Mouse (Mus musculus) liver, adult 2 months (tissue): ENCODE data around the gene Adk. TPM values are rescaled to one million over a fixed set of nuclear protein-coding genes. Genes with fewer than 3 reads are reported as not detected.

Experiments
- DNase-seq: peaks from one replicate; pipeline ENCODE4 v3.0.0-alpha.2; 2011; ENCODE audit warnings: low read depth, low spot score; ENCODE audit errors: extremely low read depth
- H3K27ac ChIP-seq: fragments of 200-500 bp; replicated peaks from 2 replicates; pipeline ENCODE4 v1.5.1; 2012; ENCODE audit warnings: low read depth, mild to moderate bottlenecking, control low read depth, inconsistent platforms, low read length; ENCODE audit not compliant: insufficient read depth
- H3K27me3 ChIP-seq: fragments of 200-500 bp; 2 replicates; pipeline ENCODE4 v1.6.1; 2012; ENCODE audit warnings: mild to moderate bottlenecking, moderate library complexity, low read length, inconsistent platforms; ENCODE audit not compliant: control insufficient read depth, insufficient read depth
- H3K36me3 ChIP-seq: fragments of 200-500 bp; 2 replicates; pipeline ENCODE4 v1.6.1; 2012; ENCODE audit warnings: low read length, inconsistent platforms; ENCODE audit not compliant: control insufficient read depth, insufficient read depth
- H3K4me1 ChIP-seq: fragments of 200-500 bp; 2 replicates; pipeline ENCODE4 v1.6.1; 2011; ENCODE audit warnings: low read length; ENCODE audit not compliant: control insufficient read depth, insufficient read depth
- H3K4me3 ChIP-seq: fragments of 200-500 bp; 2 replicates; pipeline ENCODE4 v1.5.1; 2011; ENCODE audit warnings: low read depth, mild to moderate bottlenecking, control low read depth, low read length, moderate library complexity; ENCODE audit not compliant: insufficient read depth
- H3K79me2 ChIP-seq: fragments of 200-500 bp; 2 replicates; pipeline ENCODE4 v1.6.1; 2012; ENCODE audit warnings: inconsistent platforms, mild to moderate bottlenecking, low read length, moderate library complexity; ENCODE audit not compliant: control insufficient read depth, insufficient read depth
- H3K9ac ChIP-seq: fragments of 200-500 bp; 2 replicates; pipeline ENCODE4 v1.6.1; 2012; ENCODE audit warnings: low read depth, mild to moderate bottlenecking, control low read depth, inconsistent platforms, low read length
- CTCF ChIP-seq: fragments of 200-500 bp; IDR thresholded peaks from 2 replicates; pipeline ENCODE4 v1.5.1; 2011; ENCODE audit warnings: low read depth, low read length, control low read depth
- POLR2A ChIP-seq: fragments of 200-500 bp; IDR thresholded peaks from 2 replicates; pipeline ENCODE4 v1.6.1; 2011; ENCODE audit warnings: low read length, control low read depth; ENCODE audit not compliant: insufficient read depth; ENCODE audit errors: extremely low read depth
- WGBS: fragments of 180-500 bp; shearing (Covaris S2); methylation state at CpG from one replicate; pipeline ENCODE4 v1.1.7; 2018; 5-methylcytosine and 5-hydroxymethylcytosine counted together
- polyA plus RNA-seq: library from polyadenylated mRNA; depleted of rRNA; stranded (reverse); fragments of >200 nt; gene quantifications from 2 replicates; pipeline ENCODE4 v1.2.3, GENCODE M21; 2012
- total RNA-seq: library from RNA; depleted of rRNA; stranded (reverse); fragments of >200 nt; gene quantifications from 2 replicates; pipeline ENCODE4 v1.2.3, GENCODE M21; 2014

The Adk gene
- total and polyA plus RNA-seq, 2 experiments: 231 to 924 TPM

DNA sequence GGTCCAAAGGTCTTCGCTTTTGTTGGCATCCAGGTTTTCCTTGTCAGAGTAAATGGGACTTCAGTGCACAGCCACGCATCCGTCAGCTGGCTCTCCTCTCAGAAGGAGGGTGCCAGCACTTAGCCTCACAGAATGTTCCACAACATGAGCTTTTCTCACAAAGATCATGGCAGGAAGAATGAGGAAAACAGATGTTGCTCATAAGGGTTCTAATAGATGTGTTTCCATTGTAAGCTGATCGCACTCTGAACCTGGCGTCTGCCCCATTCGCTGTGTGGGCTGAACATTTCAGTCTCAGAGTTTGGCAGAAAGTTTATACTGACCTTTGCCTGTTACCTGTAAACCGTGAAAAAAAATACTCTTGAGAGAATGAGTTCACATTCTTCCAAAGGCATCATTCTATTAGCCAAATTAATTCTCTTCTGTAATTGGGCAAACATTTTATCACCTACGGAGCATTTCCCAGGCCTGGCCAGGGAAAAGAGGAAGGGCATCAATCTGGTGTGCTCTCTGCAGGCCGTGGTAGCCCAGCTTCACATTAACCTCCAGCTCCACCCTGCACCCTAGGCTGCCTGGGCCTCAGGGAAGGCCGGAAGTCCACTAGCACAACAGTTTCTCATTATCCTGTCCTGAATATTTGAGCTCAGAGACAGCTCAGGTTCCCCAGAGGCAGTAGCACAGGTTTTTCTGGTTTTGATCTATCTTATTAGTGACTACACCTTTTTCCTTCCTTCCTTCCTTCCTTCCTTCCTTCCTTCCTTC lies 389.6 kb downstream of the Adk start:
- Histone ChIP-seq H3K9ac (no peak overlapping the region), H3K4me1 (no peaks in the 10 kb centered on the region), H3K36me3 (peaks cover 40% of the 10 kb centered on the region), H3K27me3 (no peaks in the 10 kb centered on the region), H3K4me3 (no peak overlapping the region), H3K79me2 (no peaks in the 10 kb centered on the region), H3K27ac (no peak overlapping the region)
- TF ChIP-seq CTCF (no peak), POLR2A (no peak)
- peak; percentile 57 for DNase-seq
- WGBS: 59% methylated on average over 10 of the region's 10 CpGs

DNA sequence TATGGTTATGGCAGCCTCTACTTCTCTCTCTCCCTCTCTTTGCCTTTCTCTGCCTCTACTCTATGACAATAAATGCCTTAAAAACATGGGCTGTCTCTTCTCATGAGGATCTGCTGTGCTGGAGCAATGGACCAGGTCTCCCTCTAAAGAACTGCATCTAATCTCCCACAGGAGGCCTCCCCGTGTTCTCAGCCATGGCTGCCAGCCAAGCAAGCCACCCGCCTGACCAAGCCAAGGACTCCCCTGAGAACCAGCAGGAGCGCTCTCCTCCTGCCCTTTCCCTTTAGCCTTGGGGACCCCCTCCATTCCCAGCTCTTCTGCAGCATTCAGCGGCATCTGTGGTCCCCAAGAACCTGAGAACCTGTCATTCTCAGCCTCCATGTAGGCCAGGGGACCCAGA lies 400.2 kb downstream of the Adk start:
- Histone ChIP-seq H3K27ac (no peak overlapping the region), H3K4me3 (no peak overlapping the region), H3K79me2 (no peaks in the 10 kb centered on the region), H3K9ac (no peak overlapping the region), H3K36me3 (peaks cover 13% of the 10 kb centered on the region), H3K27me3 (no peaks in the 10 kb centered on the region), H3K4me1 (peaks cover 5% of the 10 kb centered on the region)
- TF ChIP-seq POLR2A (no peak), CTCF (no peak)
- 76% methylated on average over 4 of the region's 4 CpGs for WGBS
- DNase-seq: no peak

DNA sequence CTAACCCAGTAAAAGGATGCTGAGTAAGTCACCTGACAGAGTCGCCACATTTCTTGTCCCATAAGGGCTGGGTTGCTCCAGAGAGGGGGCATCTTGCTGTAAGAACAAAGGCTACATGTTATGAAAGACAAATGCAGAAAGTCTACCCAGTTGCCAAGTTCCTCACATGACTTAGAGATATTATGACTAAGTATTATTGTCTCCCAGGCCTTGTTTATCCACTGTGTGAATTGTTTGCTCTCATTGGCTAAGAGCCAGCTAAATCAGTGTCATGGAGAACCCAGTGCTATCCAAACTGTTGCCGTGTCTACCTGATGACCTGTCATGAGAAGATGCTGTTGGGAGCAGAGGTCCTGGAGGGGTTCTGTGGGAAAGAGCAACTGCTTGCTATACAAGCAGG lies 401.5 kb downstream of the Adk start:
- no peak for TF ChIP-seq CTCF
- TF ChIP-seq POLR2A: no peak
- Histone ChIP-seq H3K9ac (no peak overlapping the region), H3K27me3 (no peaks in the 10 kb centered on the region), H3K79me2 (no peaks in the 10 kb centered on the region), H3K27ac (no peak overlapping the region), H3K4me1 (peaks cover 5% of the 10 kb centered on the region), H3K4me3 (no peak overlapping the region), H3K36me3 (peaks cover 8% of the 10 kb centered on the region)
- WGBS: 45% methylated on average over 2 of the region's 2 CpGs
- DNase-seq: peak; percentile 41

DNA sequence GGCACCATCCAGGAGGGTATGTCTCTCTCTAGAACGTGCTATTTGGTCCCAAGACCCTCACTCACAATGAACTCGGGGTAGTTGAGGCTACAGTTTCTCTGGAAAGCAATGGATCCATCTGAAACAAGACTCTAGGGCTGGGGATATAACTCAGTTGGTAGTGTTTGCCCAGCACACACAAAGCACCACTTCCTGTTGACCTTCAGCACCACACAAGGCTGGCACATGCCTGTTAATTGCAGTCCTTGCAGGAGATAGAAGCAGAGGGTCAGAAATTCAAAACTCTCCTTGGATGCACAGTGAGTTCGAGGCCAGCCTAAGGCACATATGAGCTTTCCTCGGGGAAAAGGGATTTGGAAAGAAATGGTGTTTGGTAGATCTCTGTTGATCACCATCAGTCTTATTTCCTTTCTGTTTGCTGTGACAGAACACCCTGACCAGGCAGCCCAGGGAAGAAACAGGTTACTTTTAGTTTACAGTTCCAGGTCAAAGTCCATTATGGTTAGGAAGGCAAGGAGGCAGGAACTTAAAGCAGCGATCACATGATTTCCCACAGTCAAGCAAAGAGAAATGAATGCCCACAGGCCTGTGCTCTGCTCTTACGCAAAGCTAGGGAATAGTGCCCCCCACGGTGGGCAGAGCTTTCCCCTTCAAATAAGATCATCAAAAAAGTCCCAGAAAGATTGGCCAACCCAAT lies 403.4 kb downstream of the Adk start:
- Histone ChIP-seq H3K27ac (no peak overlapping the region), H3K4me1 (peaks cover 5% of the 10 kb centered on the region), H3K36me3 (no peaks in the 10 kb centered on the region), H3K4me3 (no peak overlapping the region), H3K9ac (no peak overlapping the region), H3K27me3 (no peaks in the 10 kb centered on the region), H3K79me2 (no peaks in the 10 kb centered on the region)
- no peak for TF ChIP-seq POLR2A
- TF ChIP-seq CTCF: no peak
- WGBS: 88% methylated on average over 7 of the region's 7 CpGs
- peak; percentile 57 for DNase-seq

DNA sequence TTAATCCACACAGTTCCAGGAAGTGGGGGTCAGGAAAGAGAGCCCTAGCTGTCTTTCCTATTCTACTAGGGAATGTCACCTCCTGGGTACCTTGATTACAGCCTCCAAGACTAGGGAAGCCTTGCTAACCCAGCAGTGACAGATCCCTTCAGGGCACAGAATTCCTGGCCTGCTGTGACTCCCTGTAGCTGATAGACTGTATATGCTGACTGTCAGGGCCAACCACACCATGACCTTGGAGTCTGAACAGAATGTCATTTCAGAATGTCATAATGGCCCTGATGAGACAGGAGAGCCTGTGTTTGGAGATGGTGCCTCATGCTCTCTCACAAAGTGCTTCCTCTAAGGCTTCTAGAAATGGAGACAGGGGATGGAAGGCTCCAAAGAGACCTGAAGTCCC lies 404.2 kb downstream of the Adk start:
- Histone ChIP-seq H3K36me3 (no peaks in the 10 kb centered on the region), H3K9ac (no peak overlapping the region), H3K27me3 (no peaks in the 10 kb centered on the region), H3K4me1 (peaks cover 5% of the 10 kb centered on the region), H3K27ac (no peak overlapping the region), H3K79me2 (no peaks in the 10 kb centered on the region), H3K4me3 (no peak overlapping the region)
- no peak for DNase-seq
- TF ChIP-seq CTCF (no peak), POLR2A (no peak)

DNA sequence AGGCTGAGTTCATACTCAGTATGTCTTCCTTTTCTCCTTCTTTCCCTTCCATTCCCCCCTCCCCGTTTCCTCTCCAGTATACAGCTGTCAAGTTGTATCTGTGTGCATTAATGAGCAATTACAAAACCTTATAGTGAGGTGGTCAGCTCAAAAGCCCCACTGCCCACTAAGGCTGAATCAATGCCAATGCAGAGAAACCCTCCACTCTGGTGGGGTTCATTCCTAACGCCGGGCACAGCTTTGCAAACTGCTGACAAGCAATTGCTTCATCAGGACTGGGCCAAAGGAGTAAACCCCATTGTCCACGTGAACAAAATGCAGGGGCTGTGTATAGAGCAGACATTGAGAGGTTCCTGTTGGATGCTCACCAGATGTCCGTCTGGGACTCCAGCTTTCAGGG lies 405.5 kb downstream of the Adk start:
- Histone ChIP-seq H3K27ac (no peak overlapping the region), H3K36me3 (no peaks in the 10 kb centered on the region), H3K79me2 (no peaks in the 10 kb centered on the region), H3K4me1 (peaks cover 5% of the 10 kb centered on the region), H3K9ac (no peak overlapping the region), H3K27me3 (no peaks in the 10 kb centered on the region), H3K4me3 (no peak overlapping the region)
- DNase-seq: no peak
- WGBS: 81% methylated on average over 5 of the region's 5 CpGs
- no peak for TF ChIP-seq POLR2A
- no peak for TF ChIP-seq CTCF
